Mouse (Mus musculus) MEL (cell line): ENCODE results near the gene Ppif. TPM values are rescaled to one million over a fixed set of nuclear protein-coding genes. Genes with fewer than 3 reads are reported as not detected.

Experiments
- DNase-seq: peaks from one replicate; pipeline ENCODE4 v3.0.0; 2011; ENCODE audit warnings: low read depth, low spot score
- H3K27ac ChIP-seq: 2 replicates; pipeline ENCODE4 v1.5.1; 2012; ENCODE audit warnings: low read depth, mild to moderate bottlenecking, control low read depth, low read length, moderate library complexity; ENCODE audit not compliant: control insufficient read depth
- H3K27me3 ChIP-seq, 2 experiments: fragments of 150-350 bp in 1 of 2; sonication (generic) in 1 of 2; 2 replicates each; pipeline ENCODE4 v1.6.1; 2012; ENCODE audit warnings: low read length in 2 of 2, mild to moderate bottlenecking in 2 of 2, improper control_type of control experiment in 1 of 2, moderate library complexity in 1 of 2; ENCODE audit not compliant: insufficient read depth in 2 of 2, control insufficient read depth in 1 of 2
- H3K36me3 ChIP-seq, 2 experiments: 2 replicates each; pipeline ENCODE4 v1.6.1; 2012 to 2014; ENCODE audit warnings: low read length in 2 of 2, improper control_type of control experiment in 1 of 2, inconsistent platforms in 1 of 2, mild to moderate bottlenecking in 1 of 2; ENCODE audit not compliant: insufficient read depth in 2 of 2, control insufficient read depth in 1 of 2
- H3K4me1 ChIP-seq, 2 experiments: fragments of 150-350 bp in 1 of 2; sonication (generic) in 1 of 2; 2 replicates each; pipeline ENCODE4 v1.6.1; 2012; ENCODE audit warnings: low read length in 2 of 2, improper control_type of control experiment in 1 of 2, mild to moderate bottlenecking in 1 of 2; ENCODE audit not compliant: insufficient read depth in 2 of 2, control insufficient read depth in 1 of 2
- H3K4me3 ChIP-seq, 2 experiments: fragments of 150-350 bp in 1 of 2; sonication (generic) in 1 of 2; 2 replicates each; pipeline ENCODE4 v1.5.1; 2012; ENCODE audit warnings: low read depth in 2 of 2, low read length in 2 of 2, mild to moderate bottlenecking in 2 of 2, moderate library complexity in 2 of 2, control low read depth in 1 of 2, improper control_type of control experiment in 1 of 2; ENCODE audit not compliant: control insufficient read depth in 1 of 2, insufficient read depth in 1 of 2
- H3K79me2 ChIP-seq: 2 replicates; pipeline ENCODE4 v1.6.1; 2012; ENCODE audit warnings: mild to moderate bottlenecking, low read length, moderate library complexity; ENCODE audit not compliant: control insufficient read depth, poor library complexity, insufficient read depth
- H3K9ac ChIP-seq: 2 replicates; pipeline ENCODE4 v1.6.1; 2012; ENCODE audit warnings: low read depth, mild to moderate bottlenecking, control low read depth, low read length, moderate library complexity; ENCODE audit not compliant: control insufficient read depth, poor library complexity, severe bottlenecking
- H3K9me3 ChIP-seq: fragments of 150-350 bp; sonication (generic); replicated peaks from 2 replicates; pipeline ENCODE4 v1.6.1; 2012; ENCODE audit warnings: mild to moderate bottlenecking, low read length, improper control_type of control experiment, moderate library complexity; ENCODE audit not compliant: insufficient read depth
- BHLHE40 ChIP-seq: IDR thresholded peaks from 2 replicates; pipeline ENCODE4 v1.6.1; 2012; ENCODE audit warnings: low read depth, mild to moderate bottlenecking, inconsistent platforms, low read length, improper control_type of control experiment, borderline replicate concordance
- CHD2 ChIP-seq: IDR thresholded peaks from 2 replicates; pipeline ENCODE4 v1.6.1; 2011; ENCODE audit warnings: low read length, improper control_type of control experiment
- CTCF ChIP-seq, 3 experiments: IDR thresholded peaks in 2 of 3; conservative IDR thresholded peaks in 1 of 3; 2 replicates each; pipeline ENCODE4 v1.5.1; 2011 to 2012; ENCODE audit warnings: low read length in 3 of 3, low read depth in 2 of 3, mild to moderate bottlenecking in 2 of 3, improper control_type of control experiment in 1 of 3, inconsistent platforms in 1 of 3, mixed read lengths in 1 of 3, moderate library complexity in 1 of 3; ENCODE audit not compliant: control insufficient read depth in 1 of 3, insufficient read depth in 1 of 3, poor library complexity in 1 of 3, severe bottlenecking in 1 of 3
- EP300 ChIP-seq, 2 experiments: IDR thresholded peaks; 2 replicates each; pipeline ENCODE4 v1.6.1; 2011; ENCODE audit warnings: improper control_type of control experiment in 2 of 2, low read length in 2 of 2, low read depth in 1 of 2, mild to moderate bottlenecking in 1 of 2
- ETS1 ChIP-seq: IDR thresholded peaks from 2 replicates; pipeline ENCODE4 v1.6.1; 2012; ENCODE audit warnings: low read depth, mild to moderate bottlenecking, inconsistent platforms, low read length, improper control_type of control experiment, moderate library complexity
- HCFC1 ChIP-seq: IDR thresholded peaks from 2 replicates; pipeline ENCODE4 v1.6.1; 2012; ENCODE audit warnings: low read depth, mild to moderate bottlenecking, inconsistent platforms, low read length, improper control_type of control experiment, moderate library complexity
- JUND ChIP-seq: IDR thresholded peaks from 2 replicates; pipeline ENCODE4 v1.6.1; 2011; ENCODE audit warnings: low read depth, mild to moderate bottlenecking, improper control_type of control experiment, low read length
- KAT2A ChIP-seq: conservative IDR thresholded peaks from 2 replicates; pipeline ENCODE4 v1.6.1; 2012; ENCODE audit warnings: low read depth, low read length, improper control_type of control experiment, inconsistent platforms
- MAFK ChIP-seq: IDR thresholded peaks from 2 replicates; pipeline ENCODE4 v1.6.1; 2011; ENCODE audit warnings: low read depth, mild to moderate bottlenecking, low read length, improper control_type of control experiment, borderline replicate concordance
- MAX ChIP-seq: IDR thresholded peaks from 2 replicates; pipeline ENCODE4 v1.6.1; 2011; ENCODE audit warnings: low read length, improper control_type of control experiment
- MAZ ChIP-seq: IDR thresholded peaks from 2 replicates; pipeline ENCODE4 v1.6.1; 2012; ENCODE audit warnings: low read depth, mild to moderate bottlenecking, inconsistent platforms, low read length, improper control_type of control experiment
- MEF2A ChIP-seq: IDR thresholded peaks from 2 replicates; pipeline ENCODE4 v1.6.1; 2014; ENCODE audit warnings: low read depth, mild to moderate bottlenecking, inconsistent platforms, low read length, improper control_type of control experiment; ENCODE audit not compliant: poor library complexity, insufficient replicate concordance, severe bottlenecking; ENCODE audit errors: extremely low read depth
- MXI1 ChIP-seq: IDR thresholded peaks from 2 replicates; pipeline ENCODE4 v1.6.1; 2011; ENCODE audit warnings: mild to moderate bottlenecking, low read depth, low read length, improper control_type of control experiment
- MYB ChIP-seq: IDR thresholded peaks from 2 replicates; pipeline ENCODE4 v1.6.1; 2011; ENCODE audit warnings: mild to moderate bottlenecking, low read depth, low read length, improper control_type of control experiment
- RAD21 ChIP-seq: IDR thresholded peaks from 2 replicates; pipeline ENCODE4 v1.6.1; 2011; ENCODE audit warnings: mild to moderate bottlenecking, low read depth, low read length, improper control_type of control experiment
- RCOR1 ChIP-seq: IDR thresholded peaks from 2 replicates; pipeline ENCODE4 v1.6.1; 2012; ENCODE audit warnings: low read depth, mild to moderate bottlenecking, inconsistent platforms, low read length, improper control_type of control experiment
- TBP ChIP-seq: IDR thresholded peaks from 2 replicates; pipeline ENCODE4 v1.8.0; 2011; ENCODE audit warnings: low read depth, low read length, improper control_type of control experiment
- TCF12 ChIP-seq: IDR thresholded peaks from 2 replicates; pipeline ENCODE4 v1.6.1; 2014; ENCODE audit warnings: low read depth, mild to moderate bottlenecking, inconsistent platforms, low read length, improper control_type of control experiment, moderate library complexity
- UBTF ChIP-seq: IDR thresholded peaks from 2 replicates; pipeline ENCODE4 v1.6.1; 2012; ENCODE audit warnings: low read depth, mild to moderate bottlenecking, inconsistent platforms, low read length, improper control_type of control experiment, moderate library complexity, borderline replicate concordance; ENCODE audit not compliant: insufficient read depth
- USF2 ChIP-seq, 2 experiments: IDR thresholded peaks; 2 replicates each; pipeline ENCODE4 v1.6.1; 2011 to 2012; ENCODE audit warnings: improper control_type of control experiment in 2 of 2, low read length in 2 of 2, borderline replicate concordance in 1 of 2, inconsistent platforms in 1 of 2, low read depth in 1 of 2, mild to moderate bottlenecking in 1 of 2; ENCODE audit not compliant: insufficient read depth in 1 of 2
- ZKSCAN1 ChIP-seq: IDR thresholded peaks from 2 replicates; pipeline ENCODE4 v1.6.1; 2012; ENCODE audit warnings: low read depth, mild to moderate bottlenecking, inconsistent platforms, low read length, improper control_type of control experiment, moderate library complexity
- ZNF384 ChIP-seq: IDR thresholded peaks from 2 replicates; pipeline ENCODE4 v1.6.1; 2012; ENCODE audit warnings: low read depth, mild to moderate bottlenecking, inconsistent platforms, low read length, improper control_type of control experiment
- polyA plus RNA-seq, 2 experiments: library from polyadenylated mRNA; stranded (reverse) in 1 of 2; unstranded in 1 of 2; fragments of >175 nt in 1 of 2; fragments of >200 nt in 1 of 2; gene quantifications; 2 replicates each; pipeline versions ENCODE4 v1.2.1 to v1.2.4; 2012; ENCODE audit warnings: low replicate concordance in 2 of 2, low read depth in 1 of 2; ENCODE audit not compliant: insufficient read length in 2 of 2, insufficient read depth in 1 of 2, missing spikeins in 1 of 2
- total RNA-seq: library from RNA; depleted of rRNA; stranded (reverse); fragments of 300-350 nt; gene quantifications from 2 replicates; pipeline ENCODE4 v1.2.3, GENCODE M21; 2012

The Ppif gene
- total and polyA plus RNA-seq, 3 experiments: 71.0 to 128 (median 127) TPM

DNA sequence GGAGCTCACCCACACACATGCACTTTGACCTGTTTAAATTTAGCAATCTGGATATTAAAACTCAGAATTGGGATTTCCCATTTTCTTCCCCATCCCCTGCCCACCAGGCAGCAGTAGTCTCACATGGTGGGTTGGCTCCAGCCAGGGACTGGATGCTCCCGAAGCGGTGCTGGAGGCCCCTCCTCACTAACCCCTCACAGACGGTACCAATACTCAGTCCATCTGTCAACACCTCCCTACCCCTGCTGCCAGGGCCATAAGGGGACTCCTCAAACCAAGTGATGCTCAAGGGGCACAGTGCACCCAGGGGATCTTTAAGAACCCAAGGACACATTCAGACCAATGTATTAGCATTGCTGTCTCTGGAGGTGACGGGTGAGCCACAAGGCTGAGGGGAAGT, 16.7 kb downstream of the Ppif start:
- Histone ChIP-seq H3K9me3 (no peaks in the 10 kb centered on the region), H3K36me3 (no peaks in the 10 kb centered on the region; a peak in 1 of 4 replicates), H3K27ac (no peak overlapping the region), H3K79me2 (no peaks in the 10 kb centered on the region)
- TF ChIP-seq TBP (no peak), ZNF384 (no peak), RAD21 (no peak), KAT2A (no peak), ZKSCAN1 (no peak), CHD2 (no peak), BHLHE40 (no peak), TCF12 (no peak), USF2 (IDR thresholded peaks at IDR 0.05; ENCODE audit: borderline replicate concordance in 1 of 2, insufficient read depth in 1 of 2, low read depth in 1 of 2, low read length in 2 of 2) (no peak), JUND (no peak), ETS1 (no peak), MAZ (no peak)
- TF ChIP-seq, all 39 proteins: peak for 0
- Histone ChIP-seq H3K4me1 (0 out of 4 replicates have a peak, but pooled peaks cover 0 to 6% of the 10 kb centered on the region in 2 experiments), H3K9ac (no peak overlapping the region), H3K4me3 (no peak overlapping the region), H3K27me3 (no peaks in the 10 kb centered on the region)
- DNase-seq: no peak

DNA sequence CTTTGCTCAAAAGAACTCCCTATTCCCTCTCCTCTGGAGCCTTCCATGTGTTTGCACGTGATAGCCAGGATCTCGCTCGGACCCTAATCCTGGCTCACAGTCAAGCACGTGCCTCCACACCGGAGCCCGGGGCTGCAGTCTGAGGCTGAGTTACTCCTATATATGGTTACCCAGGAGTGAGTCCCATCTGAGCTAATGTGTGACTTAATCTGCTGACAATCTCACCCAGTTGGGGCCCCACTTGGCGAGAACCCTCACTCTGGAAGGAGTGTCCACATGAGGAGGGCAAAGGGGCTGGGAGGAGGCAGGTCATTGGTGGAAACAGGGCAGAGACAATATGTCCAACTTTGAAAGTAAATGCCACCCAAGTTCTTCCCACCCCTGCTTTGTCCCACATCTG, 17.2 kb downstream of the Ppif start:
- no peaks in the 10 kb centered on the region; a peak in 1 of 4 replicates for H3K36me3 ChIP-seq
- no peak overlapping the region for H3K27ac ChIP-seq
- no peak overlapping the region for H3K4me3 ChIP-seq
- DNase-seq: no peak
- H3K27me3 ChIP-seq: no peaks in the 10 kb centered on the region
- no peak overlapping the region for H3K9ac ChIP-seq
- no peaks in the 10 kb centered on the region for H3K9me3 ChIP-seq
- no peaks in the 10 kb centered on the region for H3K79me2 ChIP-seq
- no peak for TF ChIP-seq MXI1
- no peak for TF ChIP-seq EP300 (IDR thresholded peaks at IDR 0.05; ENCODE audit: low read depth in 1 of 2, low read length in 2 of 2)
- TF ChIP-seq MEF2A: no peak
- no peak for TF ChIP-seq MAZ
- no peak for TF ChIP-seq UBTF
- TF ChIP-seq TCF12: no peak
- TF ChIP-seq MAX: no peak
- no peak for TF ChIP-seq RAD21
- no peak for TF ChIP-seq MAFK
- TF ChIP-seq MYB: no peak
- TF ChIP-seq RCOR1: no peak
- no peak for TF ChIP-seq HCFC1
- no peak for TF ChIP-seq BHLHE40
- no peak for TF ChIP-seq ZKSCAN1
- TF ChIP-seq CTCF (IDR thresholded peaks at IDR 0.05 in 2 of 3, conservative IDR thresholded peaks at IDR 0.05 in 1 of 3; ENCODE audit: control insufficient read depth in 1 of 3, insufficient read depth in 1 of 3, low read depth in 2 of 3, low read length in 3 of 3, poor library complexity in 1 of 3, severe bottlenecking in 1 of 3): no peak
- H3K4me1 ChIP-seq: 0 out of 4 replicates have a peak, but pooled peaks cover 0 to 6% of the 10 kb centered on the region in 2 experiments
